Mouse (Mus musculus) embryonic facial prominence, embryonic 10.5 days (tissue): ENCODE data around the gene Crisp2. TPM values are rescaled to one million over a fixed set of nuclear protein-coding genes. Genes with fewer than 3 reads are reported as not detected.
"Not testable (repeated sequence)": the region's sequence is repeated elsewhere in the genome, so short reads cannot be mapped to it uniquely, and the experiment has no call there.

ENCODE experiments used
- DNase-seq: peaks from one replicate; pipeline ENCODE4 v3.0.0-alpha.2; 2017; ENCODE audit warnings: low spot score
- H3K27ac ChIP-seq: fragments of 300-500 bp; sonication (generic); replicated peaks from 2 replicates; pipeline ENCODE4 v1.5.1; 2016; ENCODE audit warnings: mild to moderate bottlenecking
- H3K27me3 ChIP-seq: fragments of 300-500 bp; sonication (generic); replicated peaks from 2 replicates; pipeline ENCODE4 v1.6.1; 2016; ENCODE audit warnings: low read depth, mild to moderate bottlenecking; ENCODE audit not compliant: poor library complexity, severe bottlenecking
- H3K36me3 ChIP-seq: fragments of 300-500 bp; sonication (generic); replicated peaks from 2 replicates; pipeline ENCODE4 v1.6.1; 2016; ENCODE audit warnings: mild to moderate bottlenecking, moderate library complexity
- H3K4me1 ChIP-seq: fragments of 300-500 bp; sonication (generic); 2 replicates; pipeline ENCODE4 v1.6.1; 2016
- H3K4me3 ChIP-seq: fragments of 300-500 bp; sonication (generic); 2 replicates; pipeline ENCODE4 v1.5.1; 2016; ENCODE audit warnings: mild to moderate bottlenecking, moderate library complexity
- H3K9me3 ChIP-seq: fragments of 300-500 bp; sonication (generic); 2 replicates; pipeline ENCODE4 v1.6.1; 2016; ENCODE audit warnings: mild to moderate bottlenecking
- WGBS: fragments of 180-500 bp; shearing (Covaris S2); methylation state at CpG from one replicate; pipeline ENCODE4 v1.1.7; 2016; 5-methylcytosine and 5-hydroxymethylcytosine counted together
- polyA plus RNA-seq: library from polyadenylated mRNA; unstranded; fragments of >200 nt; fragmentation: Nextera tagmentation; extraction: Ambion mirVana; gene quantifications from 2 replicates; pipeline ENCODE4 v1.2.1, GENCODE M21; 2016

The Crisp2 gene
- polyA plus RNA-seq, 1 experiment from 2014 or later = not detected

- Histone ChIP-seq H3K4me3 (no peak overlapping the region), H3K27me3 (no peaks in the 10 kb centered on the region), H3K27ac (no peak overlapping the region), H3K9me3 (no peaks in the 10 kb centered on the region), H3K36me3 (no peaks in the 10 kb centered on the region), H3K4me1 (no peaks in the 10 kb centered on the region)
- DNase-seq = no peak
- 87% methylated on average over 3 of the region's 3 CpGs for WGBS
These were observed 4.0 kb downstream of the Crisp2 start for GRCm38 (mm10) chr17:40802707-40803340.

GRCm38 (mm10) chr17:40793921-40794854 lies 12.6 kb downstream of the Crisp2 start:
- WGBS = 57% methylated on average over 20 of the region's 20 CpGs
- no peaks in the 10 kb centered on the region for H3K27me3 ChIP-seq
- peak; percentile 44 for DNase-seq
- H3K36me3 ChIP-seq = no peaks in the 10 kb centered on the region
- H3K27ac ChIP-seq = no peak overlapping the region
- H3K4me1 ChIP-seq = no peaks in the 10 kb centered on the region
- no peaks in the 10 kb centered on the region for H3K9me3 ChIP-seq
- H3K4me3 ChIP-seq = no peak overlapping the region

GRCm38 (mm10) chr17:40789877-40790276 lies 16.9 kb downstream of the Crisp2 start:
- H3K4me3 ChIP-seq = no peak overlapping the region
- no peaks in the 10 kb centered on the region for H3K36me3 ChIP-seq
- H3K27me3 ChIP-seq = no peaks in the 10 kb centered on the region
- H3K4me1 ChIP-seq = no peaks in the 10 kb centered on the region
- no peak for DNase-seq
- H3K9me3 ChIP-seq = no peaks in the 10 kb centered on the region
- H3K27ac ChIP-seq = no peak overlapping the region

GRCm38 (mm10) chr17:40767120-40767519 lies 39.7 kb downstream of the Crisp2 start:
- H3K27ac ChIP-seq = no peak overlapping the region
- H3K4me3 ChIP-seq = no peak overlapping the region
- DNase-seq = no peak
- H3K27me3 ChIP-seq = no peaks in the 10 kb centered on the region
- no peaks in the 10 kb centered on the region for H3K9me3 ChIP-seq
- H3K4me1 ChIP-seq = no peaks in the 10 kb centered on the region
- no peaks in the 10 kb centered on the region for H3K36me3 ChIP-seq
- 88% methylated on average over 1 of the region's 1 CpGs for WGBS

- H3K27me3 ChIP-seq = no peaks in the 10 kb centered on the region
- H3K9me3 ChIP-seq = no peaks in the 10 kb centered on the region
- no peak for DNase-seq
- H3K27ac ChIP-seq = no peak overlapping the region
- H3K4me3 ChIP-seq = no peak overlapping the region
- H3K4me1 ChIP-seq = no peaks in the 10 kb centered on the region
- 79% methylated on average over 4 of the region's 4 CpGs for WGBS
- H3K36me3 ChIP-seq = no peaks in the 10 kb centered on the region
These were observed 43.1 kb downstream of the Crisp2 start for GRCm38 (mm10) chr17:40763662-40764061.

GRCm38 (mm10) chr17:40731724-40732123 lies 75.1 kb downstream of the Crisp2 start:
- Histone ChIP-seq H3K4me3 (no peak overlapping the region), H3K4me1 (no peaks in the 10 kb centered on the region), H3K9me3 (no peaks in the 10 kb centered on the region), H3K27me3 (no peaks in the 10 kb centered on the region), H3K36me3 (no peaks in the 10 kb centered on the region), H3K27ac (no peak overlapping the region)
- 67% methylated on average over 4 of the region's 4 CpGs for WGBS
- DNase-seq = no peak

- H3K9me3 ChIP-seq = no peaks in the 10 kb centered on the region
- no peak for DNase-seq
- H3K4me1 ChIP-seq = no peaks in the 10 kb centered on the region
- H3K36me3 ChIP-seq = no peaks in the 10 kb centered on the region
- no peak overlapping the region for H3K4me3 ChIP-seq
- H3K27ac ChIP-seq = no peak overlapping the region
- no peaks in the 10 kb centered on the region for H3K27me3 ChIP-seq
- 69% methylated on average over 2 of the region's 2 CpGs for WGBS
These were observed 75.5 kb downstream of the Crisp2 start for GRCm38 (mm10) chr17:40731296-40731695.

- 94% methylated on average over 2 of the region's 2 CpGs for WGBS
- H3K27ac ChIP-seq = no peak within 1 kb of the TSS
- H3K4me1 ChIP-seq = no peaks in the 10 kb centered on the region
- no peak for DNase-seq
- no peaks in the 10 kb centered on the region for H3K36me3 ChIP-seq
- no peaks in the 10 kb centered on the region for H3K9me3 ChIP-seq
- no peaks in the 10 kb centered on the region for H3K27me3 ChIP-seq
- H3K4me3 ChIP-seq = no peak within 1 kb of the TSS
These were observed 80.0 kb downstream of the Crisp2 start, which contains the start of gene Esp1 for GRCm38 (mm10) chr17:40726820-40727219. Gene Esp1 (plus strand): TSS chr17:40727120.

- DNase-seq, H3K4me3 ChIP-seq, H3K4me1 ChIP-seq, H3K36me3 ChIP-seq, H3K9me3 ChIP-seq, H3K27me3 ChIP-seq, H3K27ac ChIP-seq: not testable (repeated sequence)
These were observed 89.7 kb downstream of the Crisp2 start for GRCm38 (mm10) chr17:40717055-40717454.

- no peak overlapping the region for H3K4me3 ChIP-seq
- H3K27me3 ChIP-seq = no peaks in the 10 kb centered on the region
- no peaks in the 10 kb centered on the region for H3K36me3 ChIP-seq
- no peaks in the 10 kb centered on the region for H3K4me1 ChIP-seq
- H3K27ac ChIP-seq = no peak overlapping the region
- H3K9me3 ChIP-seq = no peaks in the 10 kb centered on the region
- no peak for DNase-seq
These were observed 90.5 kb downstream of the Crisp2 start for GRCm38 (mm10) chr17:40716273-40716672.

Other genes starting within 250 kb of the Crisp2 start
- gene Esp6, start 245.5 kb downstream of the Crisp2 start, polyA plus RNA-seq = not detected in 2 replicates
- gene Esp4, start 208.4 kb downstream of the Crisp2 start, polyA plus RNA-seq = not detected in 2 replicates
- gene Esp3, start 174.9 kb downstream of the Crisp2 start, polyA plus RNA-seq = not detected in 2 replicates
- gene Esp1, start 79.9 kb downstream of the Crisp2 start, polyA plus RNA-seq = not detected in 2 replicates
- 5.0 and 5.6 TPM in 2 replicates for gene Rhag, start 4.1 kb upstream of the Crisp2 start, polyA plus RNA-seq
- 0.37 and 0.53 TPM in 2 replicates for gene 9130008F23Rik, start 73.6 kb upstream of the Crisp2 start, polyA plus RNA-seq
- 0.25 TPM in 1 of 2 replicates, not detected in the other for gene Glyatl3, start 107.3 kb upstream of the Crisp2 start, polyA plus RNA-seq
- 29.1 and 33.2 TPM in 2 replicates for gene Mut, start 127.7 kb upstream of the Crisp2 start, polyA plus RNA-seq
- 40.0 and 41.0 TPM in 2 replicates for gene Cenpq, start 128.0 kb upstream of the Crisp2 start, polyA plus RNA-seq